Mouse (Mus musculus): Measurements from ENCODE around the gene Rbck1.
"Not testable (repeated sequence)": the region's sequence is repeated elsewhere in the genome, so short reads cannot be mapped to it uniquely, and the experiment has no call there.

Gene Rbck1

GRCm38 (mm10) chr2:152293727-152294475, 38.6 kb downstream of the Rbck1 start, which contains the start of gene Tbc1d20:
Gene Tbc1d20, plus strand, starts transcription at chr2:152293828.
- peak; percentile 97 for DNase-seq

- DNase-seq = no peak
These were observed 39.2 kb downstream of the Rbck1 start for GRCm38 (mm10) chr2:152293179-152293726.

GRCm38 (mm10) chr2:152292475-152292874, 40.0 kb downstream of the Rbck1 start:
- no peak for DNase-seq

GRCm38 (mm10) chr2:152289623-152290022, 42.8 kb downstream of the Rbck1 start:
- DNase-seq = not testable (repeated sequence)

- DNase-seq = no peak
These were observed 44.4 kb downstream of the Rbck1 start for GRCm38 (mm10) chr2:152288046-152288445.

GRCm38 (mm10) chr2:152287560-152287959, 44.9 kb downstream of the Rbck1 start:
- no peak for DNase-seq

- no peak for DNase-seq
These were observed 51.0 kb downstream of the Rbck1 start for GRCm38 (mm10) chr2:152281407-152281806.

GRCm38 (mm10) chr2:152273639-152274038, 58.8 kb downstream of the Rbck1 start:
- peak; percentile 13 for DNase-seq
